Comparison of ENCODE assay signal across 9 mouse cellular contexts in the genomic region with DNA sequence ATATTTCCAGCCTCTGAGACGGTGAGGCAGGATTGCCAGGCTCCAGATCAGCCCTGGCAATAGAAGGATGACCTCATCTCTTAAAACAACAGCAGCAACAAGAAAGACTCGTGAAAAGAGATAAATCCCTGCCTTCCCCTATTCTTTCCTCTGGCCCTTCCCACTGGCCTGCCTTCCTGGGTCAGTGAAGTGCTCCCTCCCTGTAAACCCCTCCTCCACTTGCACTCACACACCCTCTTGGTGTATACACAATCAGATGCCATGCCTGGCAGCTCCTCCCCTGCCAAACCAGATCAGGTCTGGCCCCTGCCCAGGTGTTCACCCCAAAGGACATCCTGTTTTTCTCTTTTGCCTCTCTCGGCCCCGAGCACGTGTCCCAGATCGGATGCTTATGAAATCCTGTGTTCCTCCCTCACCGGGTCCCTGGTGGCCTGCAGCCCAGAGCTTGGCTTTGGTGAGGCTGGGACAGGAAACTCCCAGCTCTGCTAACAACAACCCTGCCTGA. TPM values are rescaled to one million over a fixed set of nuclear protein-coding genes. Genes with fewer than 3 reads are reported as not detected.
DNase-seq lines count a peak whose midpoint lies in the region; ATAC-seq and TF ChIP-seq lines count a peak whose summit lies in the region.
"Had no signal": no experiment of that assay in that cellular context is flagged by ENCODE, and none has a peak within 500 bp of the region (broad histone marks: within the 10 kb centered on the region; RNA-seq: fewer than 3 reads in every experiment).

No protein-coding gene starts in this region.

- no peak overlapping the region for H3K4me3 ChIP-seq in layer of hippocampus, adult 2 months
- H3K4me3 ChIP-seq: megakaryocyte, embryonic 14.5 days had no signal

- no peak for TF ChIP-seq CTCF in layer of hippocampus, adult 2 months (conservative IDR thresholded peaks at IDR 0.05)

- H3K27ac ChIP-seq in layer of hippocampus, adult 2 months, result 0 out of 2 replicates have a peak overlapping the region, but pooled peaks have one; percentile 43

- DNase-seq in layer of hippocampus, adult 2 months (ENCODE audit: low spot score in 2 of 2), result no peak
- no peak for DNase-seq in layer of hippocampus, postnatal 25 days (ENCODE audit: extremely low spot score in 1 of 2, low spot score in 1 of 2)
- peak; percentile 76 for DNase-seq in gastrocnemius, postnatal 25 days
- DNase-seq in kidney, adult 18-20 months, result peak; percentile 69
- peak; percentile 66 for DNase-seq in naive thymus-derived CD4-positive, alpha-beta T cell, adult 2 months (ENCODE audit: low read depth)
- DNase-seq in right cerebral cortex, postnatal 10 days (ENCODE audit: low spot score in 2 of 2), result no peak
- DNase-seq in layer of hippocampus, adult 18-20 months (ENCODE audit: low spot score in 2 of 2), result no peak

- no peak for ATAC-seq in erythroblast, adult 5-6 weeks (replicated peaks; ENCODE audit: low FRiP score, poor library complexity, severe bottlenecking)

RNA-seq across cellular contexts. Expression of a gene that starts 16.1 kb away (rescaled TPM):
- total RNA-seq in layer of hippocampus, adult 2 months (2021), result 10 to 100 TPM; 66.3 to 83.0 TPM
- 10 to 100 TPM; 60.6 to 76.6 TPM for total RNA-seq in layer of hippocampus, postnatal 25 days (2021)
- total RNA-seq in gastrocnemius, postnatal 25 days (2021), result not detected
- total RNA-seq in erythroblast, adult 5-6 weeks (2015; ENCODE audit: low replicate concordance), result not detected in 2 replicates
- total RNA-seq in erythroblast, adult 5-6 weeks (2017; ENCODE audit: low replicate concordance), result not detected in 2 replicates
- 100 to 1,000 TPM in 1 of 2 experiments, 10 to 100 TPM in 1; 95.7 to 106 TPM for total RNA-seq in layer of hippocampus, adult 18-20 months (2021)

RNA-seq across cellular contexts. Expression of a gene that starts 16.5 kb away (rescaled TPM):
- total RNA-seq in layer of hippocampus, adult 2 months (2021), result under 1 TPM; 0.41 to 0.54 TPM
- under 1 TPM; 0.23 to 0.39 TPM for total RNA-seq in layer of hippocampus, postnatal 25 days (2021)
- 1 to 10 TPM in 1 of 2 experiments, under 1 TPM in 1; 0.74 to 1.8 TPM for total RNA-seq in gastrocnemius, postnatal 25 days (2021)
- total RNA-seq in erythroblast, adult 5-6 weeks (2015; ENCODE audit: low replicate concordance), result 1.0 TPM in 1 of 2 replicates, not detected in the other
- total RNA-seq in erythroblast, adult 5-6 weeks (2017; ENCODE audit: low replicate concordance), result 0.26 and 0.98 TPM in 2 replicates
- total RNA-seq in layer of hippocampus, adult 18-20 months (2021), result under 1 TPM in 1 of 2 experiments, not detected in 1; 0.69 TPM

RNA-seq across cellular contexts. Expression of a gene that starts 27.9 kb away (rescaled TPM):
- 100 to 1,000 TPM; 103 to 125 TPM for total RNA-seq in layer of hippocampus, adult 2 months (2021)
- 100 to 1,000 TPM in 1 of 2 experiments, 10 to 100 TPM in 1; 96.3 to 110 TPM for total RNA-seq in layer of hippocampus, postnatal 25 days (2021)
- total RNA-seq in gastrocnemius, postnatal 25 days (2021), result 10 to 100 TPM; 26.6 to 32.2 TPM
- total RNA-seq in erythroblast, adult 5-6 weeks (2015; ENCODE audit: low replicate concordance), result 28.2 TPM in 2 replicates
- total RNA-seq in erythroblast, adult 5-6 weeks (2017; ENCODE audit: low replicate concordance), result 16.6 and 25.1 TPM in 2 replicates
- 100 to 1,000 TPM; 100 to 110 TPM for total RNA-seq in layer of hippocampus, adult 18-20 months (2021)

RNA-seq across cellular contexts. Expression of a gene that starts 37.5 kb away (rescaled TPM):
- 10 to 100 TPM; 16.5 to 19.5 TPM for total RNA-seq in layer of hippocampus, adult 2 months (2021)
- 10 to 100 TPM; 16.4 to 19.8 TPM for total RNA-seq in layer of hippocampus, postnatal 25 days (2021)
- total RNA-seq in gastrocnemius, postnatal 25 days (2021), result 1 to 10 TPM; 1.1 to 1.7 TPM
- total RNA-seq in erythroblast, adult 5-6 weeks (2015; ENCODE audit: low replicate concordance), result 2.3 and 2.5 TPM in 2 replicates
- 0.42 and 1.2 TPM in 2 replicates for total RNA-seq in erythroblast, adult 5-6 weeks (2017; ENCODE audit: low replicate concordance)
- 10 to 100 TPM; 15.0 to 15.6 TPM for total RNA-seq in layer of hippocampus, adult 18-20 months (2021)

RNA-seq across cellular contexts. Expression of a gene that starts 54.5 kb away (rescaled TPM):
- total RNA-seq in layer of hippocampus, adult 2 months (2021), result 10 to 100 TPM in 1 of 2 experiments, 1 to 10 TPM in 1; 9.9 to 10.1 TPM
- total RNA-seq in layer of hippocampus, postnatal 25 days (2021), result 10 to 100 TPM; 10.7 to 11.6 TPM
- total RNA-seq in gastrocnemius, postnatal 25 days (2021), result 1 to 10 TPM; 1.6 TPM
- total RNA-seq in erythroblast, adult 5-6 weeks (2015; ENCODE audit: low replicate concordance), result 0.58 and 2.3 TPM in 2 replicates
- total RNA-seq in erythroblast, adult 5-6 weeks (2017; ENCODE audit: low replicate concordance), result 0.84 and 1.2 TPM in 2 replicates
- 10 to 100 TPM; 10.2 to 10.6 TPM for total RNA-seq in layer of hippocampus, adult 18-20 months (2021)

Comparison
In these comparisons a context has a peak if more than half of its experiments do, and no peak if none do; other contexts are left out.
1. DNase-seq: peak in gastrocnemius, postnatal 25 days (single experiment), kidney, adult 18-20 months (single experiment) and naive thymus-derived CD4-positive, alpha-beta T cell, adult 2 months (single experiment); none in layer of hippocampus, adult 2 months (0 of 2), layer of hippocampus, postnatal 25 days (0 of 2), right cerebral cortex, postnatal 10 days (0 of 2) and layer of hippocampus, adult 18-20 months (0 of 2).
2. RNA of a gene that starts 16.1 kb away (total RNA-seq): 95.7 to 106 TPM in layer of hippocampus, adult 18-20 months, 66.3 to 83.0 TPM in layer of hippocampus, adult 2 months and 60.6 to 76.6 TPM in layer of hippocampus, postnatal 25 days; not detected in gastrocnemius, postnatal 25 days and not detected in erythroblast, adult 5-6 weeks; every median in the first group is over 10 times any median in the second.